Mouse (Mus musculus) CH12.LX (cell line): ENCODE results near the gene Ccdc69. TPM values are rescaled to one million over a fixed set of nuclear protein-coding genes. Genes with fewer than 3 reads are reported as not detected.

Experiments used
- DNase-seq: peaks from one replicate; pipeline ENCODE4 v3.0.0-alpha.2; 2013; ENCODE audit errors: extremely low read depth
- H3K27ac ChIP-seq: 2 replicates; pipeline ENCODE4 v1.5.1; 2012; ENCODE audit warnings: low read depth, mild to moderate bottlenecking, control low read depth, moderate library complexity; ENCODE audit not compliant: insufficient read depth
- H3K27me3 ChIP-seq: replicated peaks from 2 replicates; pipeline ENCODE3; 2012; ENCODE audit warnings: inconsistent platforms
- H3K36me3 ChIP-seq, 2 experiments: replicated peaks in 1 of 2; 2 replicates each; pipeline versions ENCODE3 to v1.6.1; 2012; ENCODE audit warnings: inconsistent platforms in 1 of 2, low read length in 1 of 2, mild to moderate bottlenecking in 1 of 2, mixed read lengths in 1 of 2, moderate library complexity in 1 of 2; ENCODE audit not compliant: control insufficient read depth in 1 of 2, insufficient read depth in 1 of 2
- H3K4me1 ChIP-seq, 2 experiments: 2 replicates each; pipeline ENCODE4 v1.6.1; 2012; ENCODE audit warnings: inconsistent platforms in 1 of 2, moderate library complexity in 1 of 2; ENCODE audit not compliant: insufficient read depth in 2 of 2, control insufficient read depth in 1 of 2
- H3K4me2 ChIP-seq: 2 replicates; pipeline ENCODE4 v1.6.1; 2012; ENCODE audit warnings: low read depth, mild to moderate bottlenecking, control low read depth; ENCODE audit not compliant: poor library complexity, insufficient read depth, severe bottlenecking
- H3K4me3 ChIP-seq, 3 experiments: fragments of 150-350 bp in 1 of 3; sonication (generic) in 1 of 3; replicated peaks in 1 of 3; 2 replicates each; pipeline versions ENCODE3 to v1.5.1; 2011 to 2012; ENCODE audit warnings: low read depth in 2 of 3, low read length in 2 of 3, mild to moderate bottlenecking in 2 of 3, moderate library complexity in 2 of 3, control low read depth in 1 of 3, improper control_type of control experiment in 1 of 3, inconsistent platforms in 1 of 3, mixed read lengths in 1 of 3; ENCODE audit not compliant: poor library complexity in 1 of 3
- H3K79me2 ChIP-seq: replicated peaks from 2 replicates; pipeline ENCODE4 v1.6.1; 2012; ENCODE audit warnings: mild to moderate bottlenecking, moderate library complexity; ENCODE audit not compliant: control insufficient read depth, poor library complexity, insufficient read depth, severe bottlenecking; ENCODE audit errors: extremely low read depth
- H3K9ac ChIP-seq: 2 replicates; pipeline ENCODE4 v1.6.1; 2012; ENCODE audit warnings: low read depth, mild to moderate bottlenecking, control low read depth, moderate library complexity; ENCODE audit not compliant: insufficient read depth
- H3K9me3 ChIP-seq: replicated peaks from 2 replicates; pipeline ENCODE3; 2012; ENCODE audit warnings: low read length, inconsistent platforms, mixed read lengths
- BHLHE40 ChIP-seq: IDR thresholded peaks from 2 replicates; pipeline ENCODE4 v1.6.1; 2011; ENCODE audit warnings: mild to moderate bottlenecking, low read depth, low read length, improper control_type of control experiment
- CHD1 ChIP-seq: IDR thresholded peaks from 2 replicates; pipeline ENCODE4 v1.6.1; 2012; ENCODE audit warnings: low read depth, low read length, improper control_type of control experiment, inconsistent platforms
- CHD2 ChIP-seq: IDR thresholded peaks from 2 replicates; pipeline ENCODE4 v1.6.1; 2011; ENCODE audit warnings: low read length, improper control_type of control experiment
- E2F4 ChIP-seq: IDR thresholded peaks from 2 replicates; pipeline ENCODE4 v1.6.1; 2011; ENCODE audit warnings: low read depth, low read length, improper control_type of control experiment; ENCODE audit not compliant: insufficient replicate concordance
- ELF1 ChIP-seq: IDR thresholded peaks from 2 replicates; pipeline ENCODE4 v1.6.1; 2014; ENCODE audit warnings: low read depth, mild to moderate bottlenecking, inconsistent platforms, low read length, improper control_type of control experiment
- ETS1 ChIP-seq: conservative IDR thresholded peaks from 2 replicates; pipeline ENCODE4 v1.6.1; 2012; ENCODE audit warnings: low read depth, mild to moderate bottlenecking, inconsistent platforms, low read length, improper control_type of control experiment, moderate library complexity
- GABPA ChIP-seq: IDR thresholded peaks from 2 replicates; pipeline ENCODE4 v1.6.1; 2012; ENCODE audit warnings: low read depth, low read length, improper control_type of control experiment, inconsistent platforms; ENCODE audit not compliant: insufficient replicate concordance
- HCFC1 ChIP-seq: IDR thresholded peaks from 2 replicates; pipeline ENCODE4 v1.6.1; 2012; ENCODE audit warnings: low read depth, mild to moderate bottlenecking, inconsistent platforms, low read length, improper control_type of control experiment
- IRF4 ChIP-seq: IDR thresholded peaks from 2 replicates; pipeline ENCODE4 v1.6.1; 2014; ENCODE audit warnings: low read depth, mild to moderate bottlenecking, inconsistent platforms, low read length, improper control_type of control experiment
- JUN ChIP-seq: IDR thresholded peaks from 2 replicates; pipeline ENCODE4 v1.6.1; 2011; ENCODE audit warnings: low read depth, mild to moderate bottlenecking, low read length, improper control_type of control experiment, moderate library complexity; ENCODE audit not compliant: insufficient read depth
- JUND ChIP-seq: conservative IDR thresholded peaks from 2 replicates; pipeline ENCODE4 v1.6.1; 2011; ENCODE audit warnings: low read depth, low read length, improper control_type of control experiment
- KAT2A ChIP-seq: IDR thresholded peaks from 2 replicates; pipeline ENCODE4 v1.6.1; 2012; ENCODE audit warnings: low read length, improper control_type of control experiment, inconsistent platforms; ENCODE audit not compliant: insufficient replicate concordance
- MAFK ChIP-seq: IDR thresholded peaks from 2 replicates; pipeline ENCODE4 v1.6.1; 2011; ENCODE audit warnings: low read length, improper control_type of control experiment; ENCODE audit not compliant: insufficient replicate concordance
- MAX ChIP-seq: IDR thresholded peaks from 2 replicates; pipeline ENCODE4 v1.6.1; 2011; ENCODE audit warnings: low read length, improper control_type of control experiment
- MAZ ChIP-seq: IDR thresholded peaks from 2 replicates; pipeline ENCODE4 v1.6.1; 2012; ENCODE audit warnings: low read depth, mild to moderate bottlenecking, inconsistent platforms, low read length, improper control_type of control experiment, moderate library complexity
- MEF2A ChIP-seq: IDR thresholded peaks from 2 replicates; pipeline ENCODE4 v1.6.1; 2014; ENCODE audit warnings: low read depth, mild to moderate bottlenecking, inconsistent platforms, low read length, improper control_type of control experiment, borderline replicate concordance
- MXI1 ChIP-seq: IDR thresholded peaks from 2 replicates; pipeline ENCODE4 v1.6.1; 2011; ENCODE audit warnings: mild to moderate bottlenecking, low read depth, low read length, improper control_type of control experiment
- MYC ChIP-seq: IDR thresholded peaks from 2 replicates; pipeline ENCODE4 v1.6.1; 2011; ENCODE audit warnings: low read depth, mild to moderate bottlenecking, improper control_type of control experiment, low read length
- NELFE ChIP-seq: IDR thresholded peaks from 2 replicates; pipeline ENCODE4 v1.6.1; 2011; ENCODE audit warnings: low read depth, low read length, improper control_type of control experiment
- PAX5 ChIP-seq: IDR thresholded peaks from 2 replicates; pipeline ENCODE4 v1.6.1; 2012; ENCODE audit warnings: low read length, inconsistent platforms, mixed read lengths
- SIN3A ChIP-seq: IDR thresholded peaks from 2 replicates; pipeline ENCODE4 v1.6.1; 2012; ENCODE audit warnings: low read length, improper control_type of control experiment, inconsistent platforms
- TBP ChIP-seq: conservative IDR thresholded peaks from 2 replicates; pipeline ENCODE4 v1.6.1; 2011; ENCODE audit warnings: low read depth, low read length, improper control_type of control experiment
- TCF12 ChIP-seq: IDR thresholded peaks from 2 replicates; pipeline ENCODE4 v1.6.1; 2014; ENCODE audit warnings: low read depth, mild to moderate bottlenecking, inconsistent platforms, low read length, improper control_type of control experiment
- USF1 ChIP-seq: IDR thresholded peaks from 2 replicates; pipeline ENCODE4 v1.6.1; 2014; ENCODE audit warnings: low read depth, mild to moderate bottlenecking, inconsistent platforms, low read length, improper control_type of control experiment
- USF2 ChIP-seq: conservative IDR thresholded peaks from 2 replicates; pipeline ENCODE4 v1.6.1; 2011; ENCODE audit warnings: low read depth, low read length, improper control_type of control experiment
- ZKSCAN1 ChIP-seq: IDR thresholded peaks from 2 replicates; pipeline ENCODE4 v1.6.1; 2012; ENCODE audit warnings: low read depth, inconsistent platforms, low read length, improper control_type of control experiment, borderline replicate concordance
- ZMIZ1 ChIP-seq: IDR thresholded peaks from 2 replicates; pipeline ENCODE4 v1.6.1; 2012; ENCODE audit warnings: low read depth, mild to moderate bottlenecking, inconsistent platforms, low read length, improper control_type of control experiment
- ZNF384 ChIP-seq: IDR thresholded peaks from 2 replicates; pipeline ENCODE4 v1.6.1; 2012; ENCODE audit warnings: low read depth, low read length, improper control_type of control experiment, inconsistent platforms
- dilution Hi-C: fragments of 300-500 bp; cut with MboI; formaldehyde crosslinking; loops from 2 replicates; pipeline ENCODE4 v1.14.3; 2020; ENCODE audit warnings: low sequenced_read_pairs; ENCODE audit not compliant: extremely low pct_unique_long_range_greater_than_20kb, extremely low pct_ligation_motif_present
- in situ Hi-C: fragments of 300-500 bp; cut with MboI; formaldehyde crosslinking; loops from 3 replicates; pipeline ENCODE4 v1.14.3; 2019; ENCODE audit warnings: low sequenced_read_pairs, low pct_ligation_motif_present, low pct_unique_long_range_greater_than_20kb, mixed read lengths
- polyA plus RNA-seq: library from polyadenylated mRNA; unstranded; fragments of >175 nt; gene quantifications from 2 replicates; pipeline ENCODE4 v1.2.1, GENCODE M21; 2012; ENCODE audit warnings: low read depth; ENCODE audit not compliant: insufficient read length
- total RNA-seq, 2 experiments: library from RNA; depleted of rRNA; stranded (reverse); fragments of 300-350 nt in 1 of 2; fragments of >200 nt in 1 of 2; gene quantifications; 2 replicates each; pipeline ENCODE4 v1.2.3; 2012 to 2014

Ccdc69 gene
- total and polyA plus RNA-seq, 3 experiments = 0.27 to 4.3 (median 0.61) TPM

DNA sequence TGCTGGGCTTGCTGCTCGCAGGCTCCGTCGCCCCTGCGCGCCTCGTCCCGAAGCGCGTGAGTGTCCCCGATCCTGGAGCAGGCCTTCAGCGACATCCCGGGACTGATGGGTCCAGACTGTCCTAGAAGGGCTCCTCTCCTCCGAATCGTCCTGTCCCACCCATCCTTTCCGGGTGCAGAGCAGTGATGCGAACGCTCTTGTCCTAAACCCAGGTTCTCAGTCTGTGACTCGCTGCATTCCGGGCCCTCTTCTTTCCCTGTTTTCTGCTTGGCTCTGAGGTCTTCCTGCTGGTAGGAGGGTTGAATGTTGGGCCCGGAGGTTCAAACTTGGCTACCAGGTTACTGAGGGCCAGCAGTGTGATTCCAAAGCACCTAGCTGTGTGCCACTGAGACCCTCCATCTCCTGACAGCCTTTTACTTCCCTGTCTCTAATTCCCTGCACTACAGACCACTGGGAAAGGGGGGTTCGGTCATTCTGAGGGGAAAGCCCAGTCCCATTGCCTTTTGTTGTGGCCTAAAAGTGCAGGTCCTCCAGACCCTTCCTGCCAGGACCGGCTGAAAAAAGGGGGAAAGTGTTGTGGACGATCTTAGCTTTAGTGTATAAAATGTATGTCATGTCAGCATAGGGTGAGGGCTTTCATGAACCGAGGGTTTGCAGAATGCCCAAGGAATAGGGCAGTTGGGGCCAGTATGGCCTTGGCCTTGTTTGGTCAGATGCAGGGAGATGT lies 20.4 kb upstream of the Ccdc69 start:
- dilution Hi-C loops (no loop called here), in situ Hi-C loops (no loop called here)
- no peaks in the 10 kb centered on the region for H3K27me3 ChIP-seq
- H3K36me3 ChIP-seq = peaks cover 5 to 19% of the 10 kb centered on the region in 2 experiments
- H3K4me1 ChIP-seq = peaks cover 14 to 38% of the 10 kb centered on the region in 2 experiments
- H3K79me2 ChIP-seq = no peaks in the 10 kb centered on the region
- peak overlapping the region; percentile 70 to 87 (median 71) for H3K4me3 ChIP-seq
- no peaks in the 10 kb centered on the region for H3K9me3 ChIP-seq
- peak overlapping the region; percentile 71 for H3K4me2 ChIP-seq
- no peak overlapping the region for H3K27ac ChIP-seq
- no peak for DNase-seq
- H3K9ac ChIP-seq = peak overlapping the region; percentile 62
- TF ChIP-seq GABPA = no peak
- TF ChIP-seq SIN3A = no peak; the same call in 1 of the 2 replicates
- TF ChIP-seq MAZ = no peak
- 0 out of 2 replicates have a peak, but pooled peaks have one; percentile 8 for TF ChIP-seq CHD1
- TF ChIP-seq, all 38 proteins: peak for 1

GRCm38 (mm10) chr11:55097463-55098188 lies 19.7 kb upstream of the Ccdc69 start, which contains the start of gene Gm2a:
Gene Gm2a (plus strand): TSS chr11:55098115.
- Histone ChIP-seq H3K36me3 (peaks cover 5 to 16% of the 10 kb centered on the region in 2 experiments), H3K79me2 (no peaks in the 10 kb centered on the region), H3K4me2 (peak within 1 kb of the TSS; percentile 71), H3K27ac (no peak within 1 kb of the TSS), H3K9me3 (no peaks in the 10 kb centered on the region), H3K9ac (peak within 1 kb of the TSS; percentile 62), H3K4me3 (peak within 1 kb of the TSS; percentile 70 to 87 (median 71)), H3K27me3 (no peaks in the 10 kb centered on the region), H3K4me1 (peaks cover 14 to 34% of the 10 kb centered on the region in 2 experiments)
- peak; percentile 99 for DNase-seq
- in situ Hi-C loops = no loop called here
- dilution Hi-C loops = no loop called here
- TF ChIP-seq MXI1 (peak; percentile 58; the same call in 1 of the 2 replicates), TCF12 (peak; percentile 85), JUND (no peak), MYC (no peak), MAZ (peak; percentile 96), CHD1 (no peak), ZNF384 (peak; percentile 95), IRF4 (no peak), TBP (peak; percentile 93), USF2 (no peak), USF1 (no peak), ZMIZ1 (peak; percentile 96), BHLHE40 (no peak), NELFE (peak; percentile 96), CHD2 (no peak), ELF1 (peak; percentile 47), MAFK (no peak), JUN (no peak), ZKSCAN1 (no peak), ETS1 (no peak), E2F4 (no peak), MAX (no peak), PAX5 (no peak), MEF2A (0 out of 2 replicates have a peak, but pooled peaks have one; percentile 6), KAT2A (no peak), HCFC1 (no peak), GABPA (no peak), SIN3A (0 out of 2 replicates have a peak, but pooled peaks have one; percentile 68)
